Mouse (Mus musculus) midbrain, postnatal 0 days (tissue): ENCODE data around the gene Ccdc134. TPM values are rescaled to one million over a fixed set of nuclear protein-coding genes. Genes with fewer than 3 reads are reported as not detected.

Source experiments
- ATAC-seq: fragments of 200-750 bp; cut with Nextera tagmentation; 2 replicates; pipeline ENCODE4 v1.8.0; 2017; ENCODE audit warnings: moderate number of reproducible peaks, mild to moderate bottlenecking, moderate TSS enrichment, moderate library complexity; ENCODE audit not compliant: low FRiP score
- DNase-seq: peaks from one replicate; pipeline ENCODE4 v3.0.0-alpha.2; 2015; ENCODE audit warnings: low spot score
- H3K27ac ChIP-seq: fragments of 300-500 bp; sonication (generic); 2 replicates; pipeline ENCODE4 v1.5.1; 2014; ENCODE audit warnings: low read depth, mild to moderate bottlenecking, low read length, mixed read lengths
- H3K27me3 ChIP-seq: fragments of 300-500 bp; sonication (generic); 2 replicates; pipeline ENCODE4 v1.6.1; 2014; ENCODE audit warnings: low read length, control low read depth, mixed read lengths; ENCODE audit not compliant: insufficient read depth
- H3K36me3 ChIP-seq: fragments of 300-500 bp; sonication (generic); 2 replicates; pipeline ENCODE4 v1.6.1; 2014; ENCODE audit warnings: low read length, control low read depth, mixed read lengths; ENCODE audit not compliant: insufficient read depth
- H3K4me1 ChIP-seq: fragments of 300-500 bp; sonication (generic); 2 replicates; pipeline ENCODE4 v1.6.1; 2014; ENCODE audit warnings: mild to moderate bottlenecking, control low read depth, antibody characterized with exemption, low read length, mixed read lengths; ENCODE audit not compliant: insufficient read depth
- H3K4me2 ChIP-seq: fragments of 300-500 bp; sonication (generic); 2 replicates; pipeline ENCODE4 v1.6.1; 2014; ENCODE audit warnings: low read depth, mild to moderate bottlenecking, low read length, mixed read lengths; ENCODE audit not compliant: poor library complexity, severe bottlenecking
- H3K4me3 ChIP-seq: fragments of 300-500 bp; sonication (generic); 2 replicates; pipeline ENCODE4 v1.5.1; 2014; ENCODE audit warnings: low read depth, mild to moderate bottlenecking, low read length, moderate library complexity
- H3K9ac ChIP-seq: fragments of 300-500 bp; sonication (generic); replicated peaks from 2 replicates; pipeline ENCODE4 v1.6.1; 2014; ENCODE audit warnings: mild to moderate bottlenecking, low read length, moderate library complexity, mixed read lengths; ENCODE audit not compliant: poor library complexity, severe bottlenecking
- H3K9me3 ChIP-seq: fragments of 300-500 bp; sonication (generic); 2 replicates; pipeline ENCODE4 v1.6.1; 2016; ENCODE audit warnings: low read length, control low read depth
- CTCF ChIP-seq: IDR thresholded peaks from 2 replicates; pipeline ENCODE4 v1.5.1; 2016; ENCODE audit warnings: antibody characterized with exemption, mild to moderate bottlenecking
- WGBS: fragments of 180-500 bp; shearing (Covaris S2); extraction: QIAGEN DNeasy Blood & Tissue Kit; methylation state at CpG from one replicate; pipeline ENCODE4 v1.1.7; 2014; 5-methylcytosine and 5-hydroxymethylcytosine counted together
- polyA plus RNA-seq: library from polyadenylated mRNA; unstranded; fragments of >200 nt; fragmentation: Nextera tagmentation; extraction: Ambion mirVana; gene quantifications from 2 replicates; pipeline ENCODE4 v1.2.1, GENCODE M21; 2015
- total RNA-seq: library from RNA; depleted of rRNA; stranded (reverse); fragments of >200 nt; gene quantifications from 2 replicates; pipeline ENCODE4 v1.2.3, GENCODE M21; 2014

Ccdc134 gene
- total and polyA plus RNA-seq, 2 experiments from 2014 or later: 6.9 to 8.7 TPM

GRCm38 (mm10) chr15:82135372-82135771, 7.7 kb downstream of the Ccdc134 start:
- no peaks in the 10 kb centered on the region for H3K27me3 ChIP-seq
- no peak for TF ChIP-seq CTCF
- 92% methylated on average over 4 of the region's 4 CpGs for WGBS
- H3K4me1 ChIP-seq: no peaks in the 10 kb centered on the region
- H3K36me3 ChIP-seq: peaks cover 6% of the 10 kb centered on the region; the same call in 1 of the 2 replicates
- H3K9me3 ChIP-seq: no peaks in the 10 kb centered on the region
- ATAC-seq: no peak
- H3K27ac ChIP-seq: no peak overlapping the region
- H3K4me3 ChIP-seq: no peak overlapping the region
- DNase-seq: peak; percentile 26
- no peak overlapping the region for H3K9ac ChIP-seq
- H3K4me2 ChIP-seq: no peak overlapping the region

GRCm38 (mm10) chr15:82138565-82138964, 10.8 kb downstream of the Ccdc134 start:
- H3K27ac ChIP-seq: no peak overlapping the region
- no peaks in the 10 kb centered on the region for H3K4me1 ChIP-seq
- H3K4me2 ChIP-seq: no peak overlapping the region
- H3K27me3 ChIP-seq: no peaks in the 10 kb centered on the region
- TF ChIP-seq CTCF: peak; percentile 83
- ATAC-seq (no peak), DNase-seq (peak; percentile 69)
- WGBS: 41% methylated on average over 4 of the region's 4 CpGs
- no peaks in the 10 kb centered on the region for H3K36me3 ChIP-seq
- no peak overlapping the region for H3K9ac ChIP-seq
- H3K9me3 ChIP-seq: no peaks in the 10 kb centered on the region
- no peak overlapping the region for H3K4me3 ChIP-seq

GRCm38 (mm10) chr15:82139196-82139595, 11.5 kb downstream of the Ccdc134 start:
- Histone ChIP-seq H3K27me3 (no peaks in the 10 kb centered on the region), H3K4me3 (no peak overlapping the region), H3K9me3 (no peaks in the 10 kb centered on the region), H3K27ac (no peak overlapping the region), H3K36me3 (no peaks in the 10 kb centered on the region), H3K4me1 (no peaks in the 10 kb centered on the region), H3K4me2 (no peak overlapping the region), H3K9ac (no peak overlapping the region)
- DNase-seq: peak; percentile 42
- 92% methylated on average over 8 of the region's 8 CpGs for WGBS
- peak; percentile 62 for TF ChIP-seq CTCF
- no peak for ATAC-seq

- no peaks in the 10 kb centered on the region for H3K27me3 ChIP-seq
- no peak overlapping the region for H3K4me3 ChIP-seq
- no peak for ATAC-seq
- peak; percentile 25 for TF ChIP-seq CTCF
- H3K4me1 ChIP-seq: peaks cover 2% of the 10 kb centered on the region; the same call in 1 of the 2 replicates
- no peak overlapping the region for H3K4me2 ChIP-seq
- H3K9me3 ChIP-seq: no peaks in the 10 kb centered on the region
- H3K9ac ChIP-seq: no peak overlapping the region
- no peak for DNase-seq
- no peak overlapping the region for H3K27ac ChIP-seq
- WGBS: 83% methylated on average over 3 of the region's 3 CpGs
- no peaks in the 10 kb centered on the region for H3K36me3 ChIP-seq
These were observed 12.6 kb downstream of the Ccdc134 start for GRCm38 (mm10) chr15:82140355-82140754.

- H3K36me3 ChIP-seq: no peaks in the 10 kb centered on the region
These were observed 16.4 kb downstream of the Ccdc134 start for GRCm38 (mm10) chr15:82144157-82144556.

GRCm38 (mm10) chr15:82145408-82145807, 17.7 kb downstream of the Ccdc134 start:
- no peak for DNase-seq

More at GRCm38 (mm10) chr15:82144157-82144556, 16.4 kb downstream of the Ccdc134 start:
- no peak overlapping the region for H3K4me2 ChIP-seq
- no peak overlapping the region for H3K4me3 ChIP-seq
- H3K27me3 ChIP-seq: no peaks in the 10 kb centered on the region
- 85% methylated on average over 5 of the region's 5 CpGs for WGBS
- ATAC-seq: no peak
- H3K27ac ChIP-seq: peak overlapping the region; percentile 97; the same call in 1 of the 2 replicates
- H3K9ac ChIP-seq: no peak overlapping the region
- H3K4me1 ChIP-seq: peaks cover 8% of the 10 kb centered on the region; the same call in 1 of the 2 replicates
- DNase-seq: no peak
- TF ChIP-seq CTCF: no peak
- H3K9me3 ChIP-seq: no peaks in the 10 kb centered on the region

More at GRCm38 (mm10) chr15:82145408-82145807, 17.7 kb downstream of the Ccdc134 start:
- Histone ChIP-seq H3K27me3 (no peaks in the 10 kb centered on the region), H3K9ac (no peak overlapping the region), H3K4me1 (peaks cover 12% of the 10 kb centered on the region; the same call in 1 of the 2 replicates), H3K4me2 (no peak overlapping the region), H3K36me3 (no peaks in the 10 kb centered on the region), H3K4me3 (no peak overlapping the region), H3K9me3 (no peaks in the 10 kb centered on the region), H3K27ac (peak overlapping the region; percentile 97)
- no peak for ATAC-seq
- WGBS: 31% methylated on average over 2 of the region's 2 CpGs
- no peak for TF ChIP-seq CTCF
